Mouse (Mus musculus) intestine, embryonic 14.5 days (tissue): ENCODE measurements at regions not wholly inside any gene's neighbourhood (a gene's known extent, or its start where the extent isn't known, plus 50 kb on each side); places are given as distances from the start of the nearest gene placed in this dataset.

Source experiments
- ATAC-seq: fragments of 200-750 bp; cut with Nextera tagmentation; replicated peaks from 2 replicates; pipeline ENCODE4 v1.8.0; 2017; ENCODE audit warnings: low read depth, moderate number of reproducible peaks, moderate TSS enrichment, moderate library complexity; ENCODE audit not compliant: low FRiP score, low TSS enrichment
- DNase-seq: peaks from one replicate; pipeline ENCODE4 v3.0.0-alpha.2; 2018; ENCODE audit warnings: low spot score
- H3K27ac ChIP-seq: fragments of 300-500 bp; sonication (generic); 2 replicates; pipeline ENCODE4 v1.5.1; 2014; ENCODE audit warnings: low read depth, mild to moderate bottlenecking, control low read depth
- H3K27me3 ChIP-seq: fragments of 300-500 bp; sonication (generic); replicated peaks from 2 replicates; pipeline ENCODE4 v1.6.1; 2014; ENCODE audit warnings: low read length, control low read depth; ENCODE audit not compliant: control insufficient read depth, insufficient read depth
- H3K36me3 ChIP-seq: fragments of 300-500 bp; sonication (generic); 2 replicates; pipeline ENCODE4 v1.6.1; 2014; ENCODE audit warnings: low read length, control low read depth; ENCODE audit not compliant: control insufficient read depth, insufficient read depth
- H3K4me1 ChIP-seq: fragments of 300-500 bp; sonication (generic); replicated peaks from 2 replicates; pipeline ENCODE4 v1.6.1; 2014; ENCODE audit warnings: low read length, control low read depth, mixed read lengths; ENCODE audit not compliant: control insufficient read depth, insufficient read depth
- H3K4me2 ChIP-seq: fragments of 300-500 bp; sonication (generic); 2 replicates; pipeline ENCODE4 v1.6.1; 2014; ENCODE audit warnings: low read length
- H3K4me3 ChIP-seq: fragments of 300-500 bp; sonication (generic); 2 replicates; pipeline ENCODE4 v1.5.1; 2014; ENCODE audit warnings: low read depth, low read length, control low read depth, mixed read lengths
- H3K9ac ChIP-seq: fragments of 300-500 bp; sonication (generic); 2 replicates; pipeline ENCODE4 v1.6.1; 2014; ENCODE audit warnings: mild to moderate bottlenecking, low read length
- H3K9me3 ChIP-seq: fragments of 300-500 bp; sonication (generic); 2 replicates; pipeline ENCODE4 v1.6.1; 2016; ENCODE audit warnings: low read length, control low read depth; ENCODE audit not compliant: control insufficient read depth
- WGBS: fragments of 180-500 bp; shearing (Covaris S2); extraction: QIAGEN DNeasy Blood & Tissue Kit; methylation state at CpG from one replicate; pipeline ENCODE4 v1.1.7; 2014; 5-methylcytosine and 5-hydroxymethylcytosine counted together

GRCm38 (mm10) chr4:131400756-131401155 is 437.3 kb downstream of the Ptpru start:
- Histone ChIP-seq H3K9me3 (no peaks in the 10 kb centered on the region), H3K27ac (no peak overlapping the region), H3K4me3 (no peak overlapping the region), H3K9ac (no peak overlapping the region), H3K4me2 (no peak overlapping the region), H3K4me1 (no peaks in the 10 kb centered on the region), H3K27me3 (no peaks in the 10 kb centered on the region), H3K36me3 (no peaks in the 10 kb centered on the region)
- DNase-seq (peak; percentile 81), ATAC-seq (no peak)
- 21% methylated on average over 11 of the region's 11 CpGs for WGBS

- Histone ChIP-seq H3K4me1 (no peaks in the 10 kb centered on the region), H3K27ac (no peak overlapping the region), H3K4me2 (no peak overlapping the region), H3K27me3 (no peaks in the 10 kb centered on the region), H3K4me3 (no peak overlapping the region), H3K9ac (no peak overlapping the region), H3K36me3 (no peaks in the 10 kb centered on the region), H3K9me3 (no peaks in the 10 kb centered on the region)
- 87% methylated on average over 6 of the region's 6 CpGs for WGBS
- no peak for ATAC-seq
- DNase-seq = no peak
Observed at GRCm38 (mm10) chr4:131401255-131401654, 436.8 kb downstream of the Ptpru start.

- Histone ChIP-seq H3K27me3 (no peaks in the 10 kb centered on the region), H3K4me1 (no peaks in the 10 kb centered on the region), H3K4me2 (no peak overlapping the region), H3K9me3 (no peaks in the 10 kb centered on the region), H3K36me3 (no peaks in the 10 kb centered on the region), H3K27ac (no peak overlapping the region), H3K4me3 (no peak overlapping the region), H3K9ac (no peak overlapping the region)
- DNase-seq (no peak), ATAC-seq (no peak)
- 74% methylated on average over 12 of the region's 12 CpGs for WGBS
Observed at GRCm38 (mm10) chr4:131405376-131406017, 432.6 kb downstream of the Ptpru start.

GRCm38 (mm10) chr4:131407464-131407863 is 430.6 kb downstream of the Ptpru start:
- Histone ChIP-seq H3K36me3 (no peaks in the 10 kb centered on the region), H3K4me1 (no peaks in the 10 kb centered on the region), H3K9me3 (no peaks in the 10 kb centered on the region), H3K27ac (no peak overlapping the region), H3K4me2 (no peak overlapping the region), H3K9ac (no peak overlapping the region), H3K27me3 (no peaks in the 10 kb centered on the region), H3K4me3 (no peak overlapping the region)
- ATAC-seq (no peak), DNase-seq (no peak)
- 41% methylated on average over 3 of the region's 3 CpGs for WGBS

- DNase-seq = no peak
- ATAC-seq = no peak
- no peaks in the 10 kb centered on the region for H3K36me3 ChIP-seq
- no peak overlapping the region for H3K27ac ChIP-seq
- no peaks in the 10 kb centered on the region for H3K9me3 ChIP-seq
- no peak overlapping the region for H3K9ac ChIP-seq
- WGBS = 86% methylated on average over 1 of the region's 1 CpGs
- no peaks in the 10 kb centered on the region for H3K27me3 ChIP-seq
- H3K4me3 ChIP-seq = no peak overlapping the region
- H3K4me1 ChIP-seq = no peaks in the 10 kb centered on the region
- no peak overlapping the region for H3K4me2 ChIP-seq
Observed at GRCm38 (mm10) chr4:131408644-131409043, 429.4 kb downstream of the Ptpru start.

GRCm38 (mm10) chr4:131409805-131410204 is 428.3 kb downstream of the Ptpru start:
- WGBS = 31% methylated on average over 3 of the region's 3 CpGs
- ATAC-seq = 0 out of 2 replicates have a peak, but pooled peaks have one; percentile 43

GRCm38 (mm10) chr4:131411936-131412335 is 426.2 kb downstream of the Ptpru start:
- no peak overlapping the region for H3K4me3 ChIP-seq
- no peak overlapping the region for H3K4me2 ChIP-seq
- H3K27me3 ChIP-seq = no peaks in the 10 kb centered on the region
- WGBS = 71% methylated on average over 4 of the region's 4 CpGs
- DNase-seq (no peak), ATAC-seq (no peak)
- H3K4me1 ChIP-seq = no peaks in the 10 kb centered on the region
- H3K9ac ChIP-seq = no peak overlapping the region
- no peak overlapping the region for H3K27ac ChIP-seq
- no peaks in the 10 kb centered on the region for H3K9me3 ChIP-seq
- no peaks in the 10 kb centered on the region for H3K36me3 ChIP-seq

More at GRCm38 (mm10) chr4:131409805-131410204, 428.3 kb downstream of the Ptpru start:
- Histone ChIP-seq H3K27ac (no peak overlapping the region), H3K27me3 (no peaks in the 10 kb centered on the region), H3K9me3 (no peaks in the 10 kb centered on the region), H3K4me2 (no peak overlapping the region), H3K4me1 (no peaks in the 10 kb centered on the region), H3K36me3 (no peaks in the 10 kb centered on the region), H3K9ac (no peak overlapping the region), H3K4me3 (no peak overlapping the region)
- DNase-seq = peak; percentile 78

- no peak for DNase-seq
- 86% methylated on average over 6 of the region's 6 CpGs for WGBS
- H3K4me3 ChIP-seq = no peak overlapping the region
- H3K4me2 ChIP-seq = no peak overlapping the region
- H3K36me3 ChIP-seq = no peaks in the 10 kb centered on the region
- no peak overlapping the region for H3K9ac ChIP-seq
- H3K27ac ChIP-seq = no peak overlapping the region
- H3K9me3 ChIP-seq = no peaks in the 10 kb centered on the region
- no peak for ATAC-seq
- H3K4me1 ChIP-seq = no peaks in the 10 kb centered on the region
- H3K27me3 ChIP-seq = no peaks in the 10 kb centered on the region
Observed at GRCm38 (mm10) chr4:131413380-131413779, 424.7 kb downstream of the Ptpru start.

GRCm38 (mm10) chr4:131415453-131415852 is 422.6 kb downstream of the Ptpru start:
- H3K4me3 ChIP-seq = no peak overlapping the region
- no peaks in the 10 kb centered on the region for H3K9me3 ChIP-seq
- DNase-seq (no peak), ATAC-seq (no peak)
- no peaks in the 10 kb centered on the region for H3K36me3 ChIP-seq
- WGBS = 73% methylated on average over 5 of the region's 5 CpGs
- no peaks in the 10 kb centered on the region for H3K27me3 ChIP-seq
- H3K9ac ChIP-seq = no peak overlapping the region
- H3K4me2 ChIP-seq = no peak overlapping the region
- H3K27ac ChIP-seq = no peak overlapping the region
- H3K4me1 ChIP-seq = no peaks in the 10 kb centered on the region
